Mouse (Mus musculus) left cerebral cortex, adult 11 months (tissue): ENCODE measurements at regions not wholly inside any gene's neighbourhood (a gene's known extent, or its start where the extent isn't known, plus 50 kb on each side); places are given as distances from the start of the nearest gene placed in this dataset.

Experiments used
- DNase-seq: peaks from one replicate; pipeline ENCODE4 v3.0.0; 2022; ENCODE audit warnings: low spot score

- no peak for DNase-seq
Observed at GRCm38 (mm10) chr4:87718166-87718805, 314.9 kb downstream of the Mllt3 start.

GRCm38 (mm10) chr4:87715212-87715933 lies 317.8 kb downstream of the Mllt3 start:
- no peak for DNase-seq

GRCm38 (mm10) chr4:87712691-87713090 lies 320.5 kb downstream of the Mllt3 start:
- DNase-seq, result no peak

- no peak for DNase-seq
Observed at GRCm38 (mm10) chr4:87712286-87712685, 320.9 kb downstream of the Mllt3 start.

GRCm38 (mm10) chr4:87711185-87711827 lies 321.9 kb downstream of the Mllt3 start:
- DNase-seq, result no peak

- no peak for DNase-seq
Observed at GRCm38 (mm10) chr4:87708981-87709645, 324.1 kb downstream of the Mllt3 start.

GRCm38 (mm10) chr4:87707386-87707785 lies 325.8 kb downstream of the Mllt3 start:
- DNase-seq, result no peak

GRCm38 (mm10) chr4:87702834-87703233 lies 330.3 kb downstream of the Mllt3 start:
- no peak for DNase-seq

GRCm38 (mm10) chr4:87702290-87702689 lies 330.9 kb downstream of the Mllt3 start:
- no peak for DNase-seq

GRCm38 (mm10) chr4:87701024-87701423 lies 332.1 kb downstream of the Mllt3 start:
- DNase-seq, result no peak

- DNase-seq, result no peak
Observed at GRCm38 (mm10) chr4:87700508-87700907, 332.7 kb downstream of the Mllt3 start.

- DNase-seq, result no peak
Observed at GRCm38 (mm10) chr4:87699586-87699985, 333.6 kb downstream of the Mllt3 start.

- DNase-seq, result no peak
Observed at GRCm38 (mm10) chr4:87698750-87699149, 334.4 kb downstream of the Mllt3 start.

GRCm38 (mm10) chr4:87696921-87697320 lies 336.2 kb downstream of the Mllt3 start:
- DNase-seq, result no peak

- no peak for DNase-seq
Observed at GRCm38 (mm10) chr4:87695811-87696210, 337.4 kb downstream of the Mllt3 start.

GRCm38 (mm10) chr4:87692741-87693140 lies 340.4 kb downstream of the Mllt3 start:
- DNase-seq, result no peak

GRCm38 (mm10) chr4:87684952-87685351 lies 348.2 kb downstream of the Mllt3 start:
- DNase-seq, result no peak

- no peak for DNase-seq
Observed at GRCm38 (mm10) chr4:87682783-87683182, 350.4 kb downstream of the Mllt3 start.

- no peak for DNase-seq
Observed at GRCm38 (mm10) chr4:87671101-87671500, 362.1 kb downstream of the Mllt3 start.

- DNase-seq, result no peak
Observed at GRCm38 (mm10) chr4:87670167-87670566, 363.0 kb downstream of the Mllt3 start.

GRCm38 (mm10) chr4:87669480-87669879 lies 363.7 kb downstream of the Mllt3 start:
- DNase-seq, result no peak

GRCm38 (mm10) chr4:87668314-87668713 lies 364.9 kb downstream of the Mllt3 start:
- no peak for DNase-seq
